Mouse (Mus musculus): Measurements from ENCODE around the gene Sema4c. TPM values are rescaled to one million over a fixed set of nuclear protein-coding genes. Genes with fewer than 3 reads are reported as not detected.

The Sema4c gene
- under 1 TPM; 0.35 to 0.98 TPM for polyA plus RNA-seq (2017; shearing (Covaris generic))

GRCm38 (mm10) chr1:36558031-36558993, at the start of gene Sema4c:
Sema4c (minus strand) TSS chr1:36558349.

GRCm38 (mm10) chr1:36546888-36547471, 11.2 kb downstream of the Sema4c start, which contains the start of gene Ankrd39:
Ankrd39 (minus strand) TSS chr1:36547445.

DNA sequence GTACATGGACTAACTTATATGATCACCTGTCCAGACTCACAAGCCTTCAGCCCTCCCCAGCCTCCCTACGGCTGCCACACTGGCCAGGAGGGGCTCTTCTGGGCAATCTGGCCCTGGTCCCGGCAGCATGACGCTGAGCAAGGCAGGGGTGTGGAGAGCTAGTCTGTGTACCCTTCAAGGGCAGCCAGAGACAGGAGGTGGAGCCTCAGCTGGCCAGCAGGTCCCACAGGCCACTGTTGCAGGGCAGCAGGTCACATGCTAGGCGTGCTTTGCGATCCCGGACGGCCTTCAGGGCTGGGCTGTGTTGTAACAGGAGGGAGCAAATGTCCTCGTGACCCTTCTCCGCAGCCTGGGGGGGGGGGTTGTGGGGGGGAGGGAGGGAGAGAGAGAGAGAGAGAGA, 19.0 kb downstream of the Sema4c start, which contains the start of gene Gm42417:
Gene Gm42417 (minus strand): TSS at position 244 of the 400 bp plus-strand sequence.

DNA sequence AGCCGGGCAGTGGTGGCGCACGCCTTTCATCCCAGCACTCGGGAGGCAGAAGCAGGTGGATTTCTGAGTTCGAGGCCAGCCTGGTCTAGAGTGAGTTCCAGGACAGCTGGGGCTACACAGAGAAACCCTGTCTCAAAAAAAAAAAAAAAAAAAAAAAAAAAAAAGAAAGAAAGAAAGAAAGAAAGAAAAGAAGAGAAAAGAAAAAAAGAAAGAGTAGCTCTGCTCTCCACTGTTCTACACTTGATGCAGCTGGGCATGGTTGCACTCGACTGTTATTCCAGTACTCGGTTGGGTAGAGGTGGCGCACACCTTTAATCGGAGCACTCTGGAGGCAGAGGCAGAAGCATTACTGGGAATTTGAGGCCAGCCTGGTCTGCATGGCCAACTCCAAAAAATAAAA, 21.4 kb downstream of the Sema4c start, which contains the start of gene Ankrd23:
Gene Ankrd23 (minus strand): TSS at position 101 of the 400 bp plus-strand sequence.

DNA sequence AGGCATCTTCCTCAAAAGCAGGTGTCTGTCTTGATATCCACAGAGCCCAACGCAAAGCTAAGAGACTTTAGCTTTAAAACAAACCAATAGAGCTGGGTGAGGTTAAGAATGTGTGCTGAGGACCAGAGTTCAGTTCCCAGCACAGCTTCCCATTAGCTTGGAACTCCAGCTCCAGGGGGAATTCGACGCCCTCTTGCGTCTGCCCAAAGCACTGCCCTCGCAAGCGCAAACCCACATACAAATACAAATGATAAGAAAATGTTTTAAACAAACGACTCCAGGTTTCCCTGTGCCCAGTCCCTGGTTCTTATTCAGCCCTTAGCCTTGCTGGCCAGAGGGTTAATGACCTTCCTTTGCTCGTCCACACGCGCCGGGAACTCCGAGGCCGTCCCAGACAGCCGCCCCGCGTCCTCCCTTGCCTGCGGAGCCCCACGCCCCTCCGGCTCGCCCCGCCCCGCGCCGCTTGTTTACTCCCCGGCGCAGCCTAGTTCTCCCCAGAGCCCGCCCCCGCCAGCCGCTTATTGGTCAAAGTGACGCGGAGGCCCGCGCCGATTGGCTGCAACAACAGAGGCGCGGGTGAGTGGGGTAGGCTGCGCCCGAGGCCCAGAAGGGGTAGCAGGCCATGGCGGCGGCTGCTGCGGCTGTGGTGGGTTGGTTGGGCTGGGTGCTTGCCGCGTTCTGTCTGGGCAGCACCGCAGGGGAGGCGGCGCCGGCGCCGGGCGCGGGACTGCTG, 46.7 kb downstream of the Sema4c start, which contains the start of gene Cnnm3:
Gene Cnnm3 (plus strand): TSS at position 579 of the 733 bp plus-strand sequence.

Other genes with a start within 250 kb of the Sema4c start
- 10 to 100 TPM; 42.3 to 44.1 TPM for gene Kansl3, start 189.2 kb downstream of the Sema4c start, polyA plus RNA-seq (2017; shearing (Covaris generic))
- gene Fer1l5, start 186.1 kb downstream of the Sema4c start, polyA plus RNA-seq (2017; shearing (Covaris generic)) = under 1 TPM; 0.58 to 0.60 TPM
- gene Lman2l, start 113.1 kb downstream of the Sema4c start, polyA plus RNA-seq (2017; shearing (Covaris generic)) = 10 to 100 TPM; 12.5 to 19.3 TPM
- 1 to 10 TPM; 2.0 to 2.2 TPM for gene Cnnm4, start 86.7 kb downstream of the Sema4c start, polyA plus RNA-seq (2017; shearing (Covaris generic))
- gene Cnnm3, start 46.5 kb downstream of the Sema4c start, polyA plus RNA-seq (2017; shearing (Covaris generic)) = 10 to 100 TPM; 17.1 to 34.6 TPM
- 10 to 100 TPM; 22.1 to 24.8 TPM for gene Ankrd23, start 21.5 kb downstream of the Sema4c start, polyA plus RNA-seq (2017; shearing (Covaris generic))
- 1 to 10 TPM in 1 of 2 experiments, not detected in 1; 1.0 TPM for gene Gm42417, start 18.9 kb downstream of the Sema4c start, polyA plus RNA-seq (2017; shearing (Covaris generic))
- 10 to 100 TPM; 25.1 to 30.1 TPM for gene Ankrd39, start 10.9 kb downstream of the Sema4c start, polyA plus RNA-seq (2017; shearing (Covaris generic))
- under 1 TPM in 1 of 2 experiments, not detected in 1; 0.26 TPM for gene Fam178b, start 124.8 kb upstream of the Sema4c start, polyA plus RNA-seq (2017; shearing (Covaris generic))
- 100 to 1,000 TPM; 581 to 642 TPM for gene Cox5b, start 133.1 kb upstream of the Sema4c start, polyA plus RNA-seq (2017; shearing (Covaris generic))
- under 1 TPM in 1 of 2 experiments, not detected in 1; 0.28 TPM for gene 4933424G06Rik, start 151.8 kb upstream of the Sema4c start, polyA plus RNA-seq (2017; shearing (Covaris generic))
- gene Actr1b, start 156.1 kb upstream of the Sema4c start, polyA plus RNA-seq (2017; shearing (Covaris generic)) = 10 to 100 TPM; 50.1 to 58.2 TPM
- gene Zap70, start 203.4 kb upstream of the Sema4c start, polyA plus RNA-seq (2017; shearing (Covaris generic)) = 100 to 1,000 TPM; 207 to 227 TPM

All from activated CD4-positive, CD25-positive, alpha-beta regulatory T cell (primary cell).